In genomic region chr10:22163705-22164583, GRCm38 (mm10) we compare ENCODE assay signal across 8 mouse cellular contexts. TPM values are rescaled to one million over a fixed set of nuclear protein-coding genes. Genes with fewer than 3 reads are reported as not detected.
A peak's percentile ranks its signal among the peaks of the same experiment; 100 is the strongest.
DNase-seq lines count a peak whose midpoint lies in the region; ATAC-seq and TF ChIP-seq lines count a peak whose summit lies in the region.
"Not testable (repeated sequence)": the region's sequence is repeated elsewhere in the genome, so short reads cannot be mapped to it uniquely, and the experiment has no call there.

No protein-coding gene starts in this region.

- not testable (repeated sequence) for TF ChIP-seq EP300 in stomach, postnatal 0 days (optimal IDR thresholded peaks at IDR 0.05)

- not testable (repeated sequence) for H3K9me3 ChIP-seq in liver, embryonic 13.5 days (replicated peaks); neural tube, embryonic 12.5 days; stomach, postnatal 0 days (ENCODE audit: control insufficient read depth, low read length)

- not testable (repeated sequence) for H3K4me2 ChIP-seq in liver, embryonic 13.5 days
- H3K4me2 ChIP-seq in neural tube, embryonic 12.5 days (replicated peaks), result peak overlapping the region; percentile 41
- peak overlapping the region; percentile 25; the same call in 1 of the 2 replicates for H3K4me2 ChIP-seq in stomach, postnatal 0 days (replicated peaks; ENCODE audit: low read depth)

- 26% methylated on average over 16 of the region's 16 CpGs for WGBS in liver, embryonic 13.5 days (ENCODE audit: insufficient replicate concordance)
- 38% methylated on average over 16 of the region's 16 CpGs for WGBS in neural tube, embryonic 12.5 days
- 35% methylated on average over 13 of the region's 16 CpGs for WGBS in stomach, postnatal 0 days

- H3K4me1 ChIP-seq in liver, embryonic 13.5 days (replicated peaks); neural tube, embryonic 12.5 days; stomach, postnatal 0 days (replicated peaks; ENCODE audit: control insufficient read depth, insufficient read depth): not testable (repeated sequence)

- peaks cover 26% of the 10 kb centered on the region for H3K27me3 ChIP-seq in liver, embryonic 13.5 days
- H3K27me3 ChIP-seq in neural tube, embryonic 12.5 days (replicated peaks), result peaks cover 16% of the 10 kb centered on the region
- H3K27me3 ChIP-seq in stomach, postnatal 0 days (ENCODE audit: control insufficient read depth, insufficient read depth, low read length), result not testable (repeated sequence)

- not testable (repeated sequence) for H3K27ac ChIP-seq in liver, embryonic 13.5 days; neural tube, embryonic 12.5 days; stomach, postnatal 0 days (replicated peaks)

- ATAC-seq in liver, embryonic 13.5 days (ENCODE audit: low read depth), result not testable (repeated sequence)
- ATAC-seq in neural tube, embryonic 12.5 days (ENCODE audit: low FRiP score, low read depth), result peak; percentile 81
- ATAC-seq in stomach, postnatal 0 days (ENCODE audit: low FRiP score, low TSS enrichment), result peak; percentile 39; the same call in 1 of the 2 replicates

- not testable (repeated sequence) for H3K36me3 ChIP-seq in liver, embryonic 13.5 days; neural tube, embryonic 12.5 days; stomach, postnatal 0 days (ENCODE audit: control insufficient read depth, insufficient read depth, low read length)

- not testable (repeated sequence) for H3K9ac ChIP-seq in liver, embryonic 13.5 days; neural tube, embryonic 12.5 days; stomach, postnatal 0 days (ENCODE audit: low read length)

- peak; percentile 71 for DNase-seq in ES-CJ7 (ENCODE audit: low read depth, low spot score)
- peak; percentile 68 for DNase-seq in cerebellum, adult 9-10 months
- peak; percentile 20 to 65 for DNase-seq in frontal cortex, postnatal 14 days (ENCODE audit: low spot score in 2 of 2)
- DNase-seq in heart, postnatal 4 days, result peak; percentile 84
- DNase-seq in kidney, postnatal 36 days, result peak; percentile 66 to 85
- peak; percentile 33 for DNase-seq in liver, embryonic 13.5 days
- peak; percentile 54 for DNase-seq in stomach, postnatal 0 days (ENCODE audit: low spot score)

- not testable (repeated sequence) for H3K4me3 ChIP-seq in liver, embryonic 13.5 days (replicated peaks); neural tube, embryonic 12.5 days; stomach, postnatal 0 days (ENCODE audit: low read depth, low read length)

- TF ChIP-seq CTCF in stomach, postnatal 0 days (IDR thresholded peaks at IDR 0.05; ENCODE audit: low read depth), result peak; percentile 68

RNA-seq across cellular contexts. Expression of gene H60b, which starts 5.6 kb away (rescaled TPM):
- not detected for total RNA-seq in heart, postnatal 4 days (2021)
- 0.12 TPM in 1 of 2 replicates, not detected in the other for polyA plus RNA-seq in liver, embryonic 13.5 days (2015; fragmentation: Nextera tagmentation; extraction: Ambion mirVana)
- 0.48 and 0.92 TPM in 2 replicates for polyA plus RNA-seq in neural tube, embryonic 12.5 days (2016; fragmentation: Nextera tagmentation; extraction: Ambion mirVana)
- polyA plus RNA-seq in stomach, postnatal 0 days (2015; fragmentation: Nextera tagmentation; extraction: Ambion mirVana), result 0.36 and 0.51 TPM in 2 replicates

RNA-seq across cellular contexts. Expression of gene Raet1e, which starts 5.6 kb away (rescaled TPM):
- 1 to 10 TPM in 1 of 2 experiments, under 1 TPM in 1; 0.81 to 1.1 TPM for total RNA-seq in heart, postnatal 4 days (2021)
- 0.77 and 1.1 TPM in 2 replicates for polyA plus RNA-seq in liver, embryonic 13.5 days (2015; fragmentation: Nextera tagmentation; extraction: Ambion mirVana)
- polyA plus RNA-seq in neural tube, embryonic 12.5 days (2016; fragmentation: Nextera tagmentation; extraction: Ambion mirVana), result 4.9 and 5.8 TPM in 2 replicates
- polyA plus RNA-seq in stomach, postnatal 0 days (2015; fragmentation: Nextera tagmentation; extraction: Ambion mirVana), result 5.3 and 6.0 TPM in 2 replicates

RNA-seq across cellular contexts. Expression of gene E030030I06Rik, which starts 14.9 kb away (rescaled TPM):
- total RNA-seq in heart, postnatal 4 days (2021), result 1 to 10 TPM; 2.0 to 2.9 TPM
- 3.0 and 3.2 TPM in 2 replicates for polyA plus RNA-seq in liver, embryonic 13.5 days (2015; fragmentation: Nextera tagmentation; extraction: Ambion mirVana)
- polyA plus RNA-seq in neural tube, embryonic 12.5 days (2016; fragmentation: Nextera tagmentation; extraction: Ambion mirVana), result 11.1 and 14.7 TPM in 2 replicates
- 12.9 and 16.2 TPM in 2 replicates for polyA plus RNA-seq in stomach, postnatal 0 days (2015; fragmentation: Nextera tagmentation; extraction: Ambion mirVana)

Comparison
In these comparisons a context has a peak if more than half of its experiments do, and no peak if none do; other contexts are left out.
1. DNase-seq: peak in every context shown above with its lines; median percentile 84 in heart, postnatal 4 days; 76 in kidney, postnatal 36 days; 71 in ES-CJ7; 68 in cerebellum, adult 9-10 months; 54 in stomach, postnatal 0 days; 42 in frontal cortex, postnatal 14 days; 33 in liver, embryonic 13.5 days.